In genomic region chr2:105372156-105372555, GRCm38 (mm10) we compare ENCODE assay signal across 26 mouse cellular contexts. TPM values are rescaled to one million over a fixed set of nuclear protein-coding genes. Genes with fewer than 3 reads are reported as not detected.
A peak's percentile ranks its signal among the peaks of the same experiment; 100 is the strongest.
DNase-seq lines count a peak whose midpoint lies in the region; ATAC-seq and TF ChIP-seq lines count a peak whose summit lies in the region.
"Had no signal": no experiment of that assay in that cellular context is flagged by ENCODE, and none has a peak within 500 bp of the region (broad histone marks: within the 10 kb centered on the region; RNA-seq: fewer than 3 reads in every experiment).

No protein-coding gene starts in this region.

- no peak for TF ChIP-seq CTCF in Patski (IDR thresholded peaks at IDR 0.05)

- in situ Hi-C loops in Patski (cut with MboI; ENCODE audit: low pct_unique_long_range_greater_than_20kb): no loop called here

- CTCF ChIA-PET in Patski (lab: Charles Lee): interaction anchor here (1.5 to 1.8 kb wide), 2 partner anchors 11 to 39 kb away, joined by 3 to 5 read pairs; no protein-coding TSS in a partner anchor

- POLR2A ChIA-PET in Patski (lab: Charles Lee): no interaction called here

- no peak overlapping the region for H3K4me3 ChIP-seq in forebrain, embryonic 13.5 days
- no peak overlapping the region for H3K4me3 ChIP-seq in forebrain, embryonic 14.5 days (ENCODE audit: low read depth, low read length)
- H3K4me3 ChIP-seq in hindbrain, embryonic 15.5 days: no peak overlapping the region
- H3K4me3 ChIP-seq in hindbrain, embryonic 16.5 days (ENCODE audit: low read length): no peak overlapping the region
- no peak overlapping the region for H3K4me3 ChIP-seq in liver, embryonic 11.5 days (ENCODE audit: low read depth, low read length)
- H3K4me3 ChIP-seq: embryonic facial prominence, embryonic 15.5 days; forebrain, embryonic 15.5 days had no signal

- no peak overlapping the region for H3K4me2 ChIP-seq in forebrain, embryonic 13.5 days
- no peak overlapping the region for H3K4me2 ChIP-seq in forebrain, embryonic 14.5 days (ENCODE audit: low read length)
- H3K4me2 ChIP-seq in hindbrain, embryonic 15.5 days: no peak overlapping the region
- no peak overlapping the region for H3K4me2 ChIP-seq in hindbrain, embryonic 16.5 days (ENCODE audit: low read length)
- H3K4me2 ChIP-seq in liver, embryonic 11.5 days: no peak overlapping the region
- H3K4me2 ChIP-seq: embryonic facial prominence, embryonic 15.5 days; forebrain, embryonic 15.5 days; heart, embryonic 11.5 days had no signal

- no peak overlapping the region for H3K9ac ChIP-seq in forebrain, embryonic 13.5 days
- H3K9ac ChIP-seq in forebrain, embryonic 14.5 days (ENCODE audit: low read length): no peak overlapping the region
- H3K9ac ChIP-seq in hindbrain, embryonic 15.5 days: no peak overlapping the region
- H3K9ac ChIP-seq in hindbrain, embryonic 16.5 days (ENCODE audit: low read depth, low read length): no peak overlapping the region
- no peak overlapping the region for H3K9ac ChIP-seq in liver, embryonic 11.5 days (ENCODE audit: low read depth, low read length)
- H3K9ac ChIP-seq: embryonic facial prominence, embryonic 15.5 days; forebrain, embryonic 15.5 days had no signal

- 0 out of 2 replicates have a peak, but pooled peaks have one; percentile 13 for ATAC-seq in forebrain, embryonic 13.5 days
- no peak for ATAC-seq in forebrain, embryonic 14.5 days
- 0 out of 2 replicates have a peak, but pooled peaks have one; percentile 40 for ATAC-seq in hindbrain, embryonic 15.5 days (ENCODE audit: low FRiP score, low read depth)
- no peak for ATAC-seq in hindbrain, embryonic 16.5 days
- 0 out of 2 replicates have a peak, but pooled peaks have one; percentile 21 for ATAC-seq in liver, embryonic 11.5 days (replicated peaks; ENCODE audit: low FRiP score)
- peak; percentile 48 for ATAC-seq in Patski
- ATAC-seq: activated CD4-positive, CD25-positive, alpha-beta regulatory T cell, adult 4 months; CD4-positive, CD25-positive, alpha-beta regulatory T cell, adult 4 months; forebrain, embryonic 15.5 days; inflammation-experienced regulatory T-cells, adult 6 months; intestine, embryonic 16.5 days had no signal

- H3K9me3 ChIP-seq in forebrain, embryonic 13.5 days (replicated peaks): no peaks in the 10 kb centered on the region
- no peaks in the 10 kb centered on the region for H3K9me3 ChIP-seq in forebrain, embryonic 14.5 days (replicated peaks; ENCODE audit: control insufficient read depth, low read length)
- no peaks in the 10 kb centered on the region for H3K9me3 ChIP-seq in hindbrain, embryonic 15.5 days
- H3K9me3 ChIP-seq in hindbrain, embryonic 16.5 days (ENCODE audit: control insufficient read depth, low read length): no peaks in the 10 kb centered on the region
- no peaks in the 10 kb centered on the region for H3K9me3 ChIP-seq in liver, embryonic 11.5 days (ENCODE audit: control insufficient read depth, low read length)
- H3K9me3 ChIP-seq: embryonic facial prominence, embryonic 15.5 days; forebrain, embryonic 15.5 days had no signal

- H3K4me1 ChIP-seq in forebrain, embryonic 13.5 days: peaks cover 9% of the 10 kb centered on the region
- H3K4me1 ChIP-seq in forebrain, embryonic 14.5 days (ENCODE audit: control insufficient read depth, insufficient read depth, low read length): 0 out of 2 replicates have a peak, but pooled peaks cover 4% of the 10 kb centered on the region
- H3K4me1 ChIP-seq in hindbrain, embryonic 15.5 days (replicated peaks): peaks cover 9% of the 10 kb centered on the region
- peaks cover 4% of the 10 kb centered on the region for H3K4me1 ChIP-seq in hindbrain, embryonic 16.5 days (ENCODE audit: control insufficient read depth, insufficient read depth, low read depth, low read length)
- H3K4me1 ChIP-seq in liver, embryonic 11.5 days (replicated peaks; ENCODE audit: control insufficient read depth, insufficient read depth, low read length): no peaks in the 10 kb centered on the region

- no peak for DNase-seq in forebrain, embryonic 14.5 days (ENCODE audit: low spot score)
- DNase-seq in liver, embryonic 11.5 days (ENCODE audit: low spot score): no peak
- DNase-seq in liver: no peak
- DNase-seq in Patski (ENCODE audit: low read depth, low spot score): no peak
- no peak for DNase-seq in gastrocnemius, adult 18-20 months (ENCODE audit: low spot score)
- DNase-seq: adrenal gland, adult 8-10 months; adrenal gland, postnatal 25 days; cerebellum, adult 11-12 months; cerebellum, adult 8-10 months; cerebellum, postnatal 10 days; cerebellum, postnatal 36 days; embryo, embryonic 11 days; gastrocnemius, postnatal 10 days; gastrocnemius, postnatal 36 days; heart, postnatal 36 days had no signal

- H3K27ac ChIP-seq in forebrain, embryonic 13.5 days: no peak overlapping the region
- no peak overlapping the region for H3K27ac ChIP-seq in forebrain, embryonic 14.5 days (ENCODE audit: low read depth, low read length)
- H3K27ac ChIP-seq in hindbrain, embryonic 15.5 days (replicated peaks): no peak overlapping the region
- H3K27ac ChIP-seq in hindbrain, embryonic 16.5 days (ENCODE audit: low read depth, low read length): no peak overlapping the region
- H3K27ac ChIP-seq in liver, embryonic 11.5 days (ENCODE audit: low read depth, low read length): no peak overlapping the region
- H3K27ac ChIP-seq: forebrain, embryonic 15.5 days; hindbrain, postnatal 0 days had no signal

- H3K36me3 ChIP-seq in forebrain, embryonic 13.5 days (ENCODE audit: poor library complexity, severe bottlenecking): no peaks in the 10 kb centered on the region
- no peaks in the 10 kb centered on the region for H3K36me3 ChIP-seq in forebrain, embryonic 14.5 days (ENCODE audit: control insufficient read depth, insufficient read depth, low read length)
- H3K36me3 ChIP-seq in hindbrain, embryonic 15.5 days: no peaks in the 10 kb centered on the region
- no peaks in the 10 kb centered on the region for H3K36me3 ChIP-seq in hindbrain, embryonic 16.5 days (ENCODE audit: control insufficient read depth, insufficient read depth, low read length)
- no peaks in the 10 kb centered on the region for H3K36me3 ChIP-seq in liver, embryonic 11.5 days (ENCODE audit: control insufficient read depth, insufficient read depth, low read length)
- H3K36me3 ChIP-seq: embryonic facial prominence, embryonic 15.5 days; forebrain, embryonic 15.5 days had no signal

- WGBS in forebrain, embryonic 13.5 days: 94% methylated on average over 6 of the region's 6 CpGs
- WGBS in forebrain, embryonic 14.5 days: 89% methylated on average over 6 of the region's 6 CpGs
- 95% methylated on average over 6 of the region's 6 CpGs for WGBS in hindbrain, embryonic 15.5 days
- WGBS in hindbrain, embryonic 16.5 days: 97% methylated on average over 6 of the region's 6 CpGs
- 88% methylated on average over 6 of the region's 6 CpGs for WGBS in liver, embryonic 11.5 days

- 0 out of 2 replicates have a peak, but pooled peaks cover 2% of the 10 kb centered on the region for H3K27me3 ChIP-seq in forebrain, embryonic 13.5 days
- H3K27me3 ChIP-seq in forebrain, embryonic 14.5 days (replicated peaks; ENCODE audit: control insufficient read depth, insufficient read depth, low read length): no peaks in the 10 kb centered on the region
- H3K27me3 ChIP-seq in hindbrain, embryonic 15.5 days: no peaks in the 10 kb centered on the region
- no peaks in the 10 kb centered on the region; the same call in 1 of the 2 replicates for H3K27me3 ChIP-seq in hindbrain, embryonic 16.5 days (replicated peaks; ENCODE audit: control insufficient read depth, insufficient read depth, low read length)
- peaks cover 6% of the 10 kb centered on the region; the same call in 1 of the 2 replicates for H3K27me3 ChIP-seq in liver, embryonic 11.5 days (replicated peaks; ENCODE audit: control insufficient read depth, insufficient read depth, low read length)
- H3K27me3 ChIP-seq in Patski: no peaks in the 10 kb centered on the region
- H3K27me3 ChIP-seq: embryonic facial prominence, embryonic 15.5 days; forebrain, embryonic 15.5 days had no signal

RNA-seq across cellular contexts. Expression of gene Rcn1, which starts 27.0 kb away (rescaled TPM):
- 68.1 and 68.9 TPM in 2 replicates for polyA plus RNA-seq in forebrain, embryonic 13.5 days (2015; fragmentation: Nextera tagmentation; extraction: Ambion mirVana)
- 33.9 and 39.6 TPM in 2 replicates for polyA plus RNA-seq in forebrain, embryonic 14.5 days (2014; fragmentation: Nextera tagmentation; extraction: Ambion mirVana)
- polyA plus RNA-seq in hindbrain, embryonic 15.5 days (2015; fragmentation: Nextera tagmentation; extraction: Ambion mirVana): 70.0 and 70.8 TPM in 2 replicates
- polyA plus RNA-seq in hindbrain, embryonic 16.5 days (2015; fragmentation: Nextera tagmentation; extraction: Ambion mirVana): 76.2 and 80.0 TPM in 2 replicates
- 76.1 and 79.6 TPM in 2 replicates for polyA plus RNA-seq in liver, embryonic 11.5 days (2014; fragmentation: Nextera tagmentation; extraction: Ambion mirVana)
- polyA plus RNA-seq in Patski (2021): 131 TPM
- 1 to 10 TPM; 5.1 to 5.4 TPM for total RNA-seq in gastrocnemius, adult 18-20 months (2021)

Comparison
In these comparisons a context has a peak if more than half of its experiments do, and no peak if none do; other contexts are left out.
1. ATAC-seq: peak in forebrain, embryonic 13.5 days (single experiment), hindbrain, embryonic 15.5 days (single experiment), liver, embryonic 11.5 days (single experiment) and Patski (single experiment); none in forebrain, embryonic 14.5 days (single experiment) and hindbrain, embryonic 16.5 days (single experiment).